ENCODE assay signal across 9 mouse cellular contexts in genomic region chr11:96352691-96353521, GRCm38 (mm10). TPM values are rescaled to one million over a fixed set of nuclear protein-coding genes. Genes with fewer than 3 reads are reported as not detected.
DNase-seq lines count a peak whose midpoint lies in the region; ATAC-seq and TF ChIP-seq lines count a peak whose summit lies in the region.
"Had no signal": no experiment of that assay in that cellular context is flagged by ENCODE, and none has a peak within 500 bp of the region (broad histone marks: within the 10 kb centered on the region; RNA-seq: fewer than 3 reads in every experiment).

No protein-coding gene starts in this region.

- TF ChIP-seq CTCF in gastrocnemius, adult 2 months (IDR thresholded peaks at IDR 0.05), result no peak
- no peak for TF ChIP-seq CTCF in heart, postnatal 0 days (IDR thresholded peaks at IDR 0.05; ENCODE audit: low read depth)

- intact Hi-C loops in gastrocnemius, adult 2 months (cut with DNase I), result loop anchor here (5.0 kb wide), 2 partner anchors 41 to 54 kb away; no protein-coding TSS in a partner anchor

- H3K27me3 ChIP-seq in heart, postnatal 0 days (ENCODE audit: control insufficient read depth, insufficient read depth, low read length), result peaks cover 98% of the 10 kb centered on the region
- no peaks in the 10 kb centered on the region for H3K27me3 ChIP-seq in neural tube, embryonic 12.5 days (replicated peaks)

- WGBS in heart, postnatal 0 days, result under 1% methylated on average over 59 of the region's 75 CpGs
- WGBS in neural tube, embryonic 12.5 days, result under 1% methylated on average over 75 of the region's 75 CpGs

- H3K9me3 ChIP-seq in heart, postnatal 0 days (replicated peaks; ENCODE audit: control insufficient read depth, low read length), result no peaks in the 10 kb centered on the region
- H3K9me3 ChIP-seq in neural tube, embryonic 12.5 days, result no peaks in the 10 kb centered on the region
- H3K9me3 ChIP-seq: G1E had no signal

- peak overlapping the region; percentile 77 for H3K27ac ChIP-seq in gastrocnemius, adult 2 months
- peak overlapping the region; percentile 62 for H3K27ac ChIP-seq in heart, postnatal 0 days (ENCODE audit: low read depth)
- peak overlapping the region; percentile 96 for H3K27ac ChIP-seq in neural tube, embryonic 12.5 days

- H3K36me3 ChIP-seq in heart, postnatal 0 days (replicated peaks; ENCODE audit: control insufficient read depth, insufficient read depth, low read length), result no peaks in the 10 kb centered on the region
- H3K36me3 ChIP-seq in neural tube, embryonic 12.5 days, result peaks cover 9% of the 10 kb centered on the region
- H3K36me3 ChIP-seq: G1E had no signal

- DNase-seq in gastrocnemius, adult 2 months, result peak; percentile 34
- DNase-seq in gastrocnemius, postnatal 4 days (ENCODE audit: low spot score in 2 of 2), result no peak
- peak; percentile 82 for DNase-seq in adrenal gland, adult 2 months
- DNase-seq in heart, postnatal 0 days (ENCODE audit: low spot score), result no peak
- DNase-seq in kidney, postnatal 14 days, result peak; percentile 81
- DNase-seq in cerebellum, postnatal 14 days, result no peak
- DNase-seq in cerebellum, adult 18-20 months, result no peak

- peak overlapping the region; percentile 69 for H3K4me3 ChIP-seq in gastrocnemius, adult 2 months
- peak overlapping the region; percentile 46 for H3K4me3 ChIP-seq in heart, postnatal 0 days (ENCODE audit: low read depth, low read length)
- H3K4me3 ChIP-seq in neural tube, embryonic 12.5 days, result peak overlapping the region; percentile 99

- no peak for TF ChIP-seq EP300 in heart, postnatal 0 days (IDR thresholded peaks at IDR 0.05; ENCODE audit: low read depth)

- peak overlapping the region; percentile 49 for H3K4me2 ChIP-seq in heart, postnatal 0 days (ENCODE audit: low read depth, low read length)
- H3K4me2 ChIP-seq in neural tube, embryonic 12.5 days (replicated peaks), result peak overlapping the region; percentile 93

- no peaks in the 10 kb centered on the region for H3K4me1 ChIP-seq in heart, postnatal 0 days (ENCODE audit: control insufficient read depth, insufficient read depth)
- peaks cover 41% of the 10 kb centered on the region for H3K4me1 ChIP-seq in neural tube, embryonic 12.5 days

- 0 out of 2 replicates have a peak, but pooled peaks have one; percentile 30 for ATAC-seq in heart, postnatal 0 days (ENCODE audit: insufficient read depth, low read depth)
- no peak for ATAC-seq in neural tube, embryonic 12.5 days (ENCODE audit: low FRiP score, low read depth)

- H3K9ac ChIP-seq in heart, postnatal 0 days (replicated peaks; ENCODE audit: low read depth, low read length), result peak overlapping the region; percentile 54
- H3K9ac ChIP-seq in neural tube, embryonic 12.5 days, result peak overlapping the region; percentile 100

RNA-seq across cellular contexts. Expression of gene Hoxb2, which starts 2.6 kb away (rescaled TPM):
- under 1 TPM; 0.15 to 0.20 TPM for total RNA-seq in gastrocnemius, adult 2 months (2021)
- total RNA-seq in gastrocnemius, postnatal 4 days (2021), result under 1 TPM; 0.44 to 0.93 TPM
- total RNA-seq in adrenal gland, adult 2 months (2021), result 10 to 100 TPM; 18.7 to 22.6 TPM
- polyA plus RNA-seq in adrenal gland, adult 2 months (2012; rRNA removed), result 69.6 and 86.1 TPM in 2 replicates
- total RNA-seq in heart, postnatal 0 days (2014; rRNA removed; ENCODE audit: low replicate concordance), result 1.9 and 3.2 TPM in 2 replicates
- polyA plus RNA-seq in heart, postnatal 0 days (2015; fragmentation: Nextera tagmentation; extraction: Ambion mirVana), result 0.97 and 1.8 TPM in 2 replicates
- 109 and 119 TPM in 2 replicates for polyA plus RNA-seq in neural tube, embryonic 12.5 days (2016; fragmentation: Nextera tagmentation; extraction: Ambion mirVana)
- polyA plus RNA-seq: G1E had no signal

RNA-seq across cellular contexts. Expression of gene Hoxb1, which starts 12.6 kb away (rescaled TPM):
- total RNA-seq in gastrocnemius, adult 2 months (2021), result not detected
- total RNA-seq in gastrocnemius, postnatal 4 days (2021), result not detected
- total RNA-seq in adrenal gland, adult 2 months (2021), result not detected
- polyA plus RNA-seq in adrenal gland, adult 2 months (2012; rRNA removed), result not detected in 2 replicates
- not detected in 2 replicates for total RNA-seq in heart, postnatal 0 days (2014; rRNA removed; ENCODE audit: low replicate concordance)
- polyA plus RNA-seq in heart, postnatal 0 days (2015; fragmentation: Nextera tagmentation; extraction: Ambion mirVana), result not detected in 2 replicates
- polyA plus RNA-seq in neural tube, embryonic 12.5 days (2016; fragmentation: Nextera tagmentation; extraction: Ambion mirVana), result 8.1 and 8.8 TPM in 2 replicates
- polyA plus RNA-seq: G1E had no signal

RNA-seq across cellular contexts. Expression of gene Hoxb3, which starts 29.8 kb away (rescaled TPM):
- under 1 TPM; 0.22 to 0.51 TPM for total RNA-seq in gastrocnemius, adult 2 months (2021)
- 1 to 10 TPM; 1.0 to 1.3 TPM for total RNA-seq in gastrocnemius, postnatal 4 days (2021)
- total RNA-seq in adrenal gland, adult 2 months (2021), result 10 to 100 TPM; 20.1 to 21.9 TPM
- polyA plus RNA-seq in adrenal gland, adult 2 months (2012; rRNA removed), result 89.4 and 94.9 TPM in 2 replicates
- 0.08 and 0.66 TPM in 2 replicates for total RNA-seq in heart, postnatal 0 days (2014; rRNA removed; ENCODE audit: low replicate concordance)
- 0.15 and 0.32 TPM in 2 replicates for polyA plus RNA-seq in heart, postnatal 0 days (2015; fragmentation: Nextera tagmentation; extraction: Ambion mirVana)
- polyA plus RNA-seq in neural tube, embryonic 12.5 days (2016; fragmentation: Nextera tagmentation; extraction: Ambion mirVana), result 21.2 and 26.5 TPM in 2 replicates

RNA-seq across cellular contexts. Expression of gene Hoxb4, which starts 34.8 kb away (rescaled TPM):
- total RNA-seq in gastrocnemius, adult 2 months (2021), result under 1 TPM; 0.31 to 0.38 TPM
- total RNA-seq in gastrocnemius, postnatal 4 days (2021), result under 1 TPM; 0.57 to 0.91 TPM
- 10 to 100 TPM; 16.7 to 21.8 TPM for total RNA-seq in adrenal gland, adult 2 months (2021)
- polyA plus RNA-seq in adrenal gland, adult 2 months (2012; rRNA removed), result 27.9 and 30.0 TPM in 2 replicates
- total RNA-seq in heart, postnatal 0 days (2014; rRNA removed; ENCODE audit: low replicate concordance), result 0.39 and 2.3 TPM in 2 replicates
- polyA plus RNA-seq in heart, postnatal 0 days (2015; fragmentation: Nextera tagmentation; extraction: Ambion mirVana), result 0.19 and 0.25 TPM in 2 replicates
- 10.2 and 15.1 TPM in 2 replicates for polyA plus RNA-seq in neural tube, embryonic 12.5 days (2016; fragmentation: Nextera tagmentation; extraction: Ambion mirVana)
- total RNA-seq: G1E had no signal

RNA-seq across cellular contexts. Expression of gene Hoxb5, which starts 49.8 kb away (rescaled TPM):
- under 1 TPM; 0.26 to 0.28 TPM for total RNA-seq in gastrocnemius, adult 2 months (2021)
- 1 to 10 TPM in 1 of 2 experiments, under 1 TPM in 1; 0.80 to 1.1 TPM for total RNA-seq in gastrocnemius, postnatal 4 days (2021)
- total RNA-seq in adrenal gland, adult 2 months (2021), result 10 to 100 TPM; 15.2 to 31.6 TPM
- polyA plus RNA-seq in adrenal gland, adult 2 months (2012; rRNA removed), result 43.4 and 45.6 TPM in 2 replicates
- 0.19 TPM in 1 of 2 replicates, not detected in the other for total RNA-seq in heart, postnatal 0 days (2014; rRNA removed; ENCODE audit: low replicate concordance)
- polyA plus RNA-seq in heart, postnatal 0 days (2015; fragmentation: Nextera tagmentation; extraction: Ambion mirVana), result 0.08 and 0.25 TPM in 2 replicates
- polyA plus RNA-seq in neural tube, embryonic 12.5 days (2016; fragmentation: Nextera tagmentation; extraction: Ambion mirVana), result 79.2 and 94.7 TPM in 2 replicates

Comparison
In these comparisons a context has a peak if more than half of its experiments do, and no peak if none do; other contexts are left out.
1. DNase-seq: peak in gastrocnemius, adult 2 months (single experiment), adrenal gland, adult 2 months (single experiment) and kidney, postnatal 14 days (single experiment); none in gastrocnemius, postnatal 4 days (0 of 2), heart, postnatal 0 days (single experiment), cerebellum, postnatal 14 days (0 of 2) and cerebellum, adult 18-20 months (0 of 2).
2. H3K4me3 ChIP-seq: peak in every context shown above with its lines; median percentile 99 in neural tube, embryonic 12.5 days; 69 in gastrocnemius, adult 2 months; 46 in heart, postnatal 0 days.
3. RNA of gene Hoxb3, which starts 29.8 kb away (total RNA-seq): 20.1 to 21.9 TPM in adrenal gland, adult 2 months; 1.0 to 1.3 TPM in gastrocnemius, postnatal 4 days, 0.22 to 0.51 TPM in gastrocnemius, adult 2 months and 0.08 to 0.66 TPM in heart, postnatal 0 days; every median in the first group is over 4 times any median in the second.
4. Peak in every context shown above with its lines, with median percentiles within 50 percentile points of each other: H3K27ac ChIP-seq.